Mouse (Mus musculus): ENCODE data around the gene Guf1. TPM values are rescaled to one million over a fixed set of nuclear protein-coding genes. Genes with fewer than 3 reads are reported as not detected.

Guf1 gene
- polyA plus RNA-seq, 1 experiment from 2014 or later = 36.4 TPM

GRCm38 (mm10) chr5:69601027-69601426 lies 44.3 kb downstream of the Guf1 start:
- no peak overlapping the region for H3K9ac ChIP-seq
- H3K36me3 ChIP-seq = no peaks in the 10 kb centered on the region
- no peak for ATAC-seq (ENCODE audit: borderline replicate concordance, extremely low read depth, low FRiP score, low TSS enrichment)
- H3K9me3 ChIP-seq = no peaks in the 10 kb centered on the region
- no peak overlapping the region for H3K27ac ChIP-seq
- H3K4me3 ChIP-seq = no peak overlapping the region
- no peaks in the 10 kb centered on the region for H3K27me3 ChIP-seq
- H3K4me1 ChIP-seq = no peaks in the 10 kb centered on the region
- no peak overlapping the region for H3K4me2 ChIP-seq

GRCm38 (mm10) chr5:69613209-69613796 lies 56.6 kb downstream of the Guf1 start:
- WGBS = 15% methylated on average over 4 of the region's 4 CpGs
- no peaks in the 10 kb centered on the region for H3K4me1 ChIP-seq
- no peaks in the 10 kb centered on the region for H3K9me3 ChIP-seq
- H3K4me2 ChIP-seq = no peak overlapping the region
- no peak overlapping the region for H3K9ac ChIP-seq
- H3K36me3 ChIP-seq = no peaks in the 10 kb centered on the region
- no peak overlapping the region for H3K4me3 ChIP-seq
- H3K27me3 ChIP-seq = no peaks in the 10 kb centered on the region
- no peak overlapping the region for H3K27ac ChIP-seq
- no peak for ATAC-seq (ENCODE audit: borderline replicate concordance, extremely low read depth, low FRiP score, low TSS enrichment)

GRCm38 (mm10) chr5:69620899-69621298 lies 64.2 kb downstream of the Guf1 start:
- no peak for ATAC-seq (ENCODE audit: borderline replicate concordance, extremely low read depth, low FRiP score, low TSS enrichment)
- H3K9me3 ChIP-seq = no peaks in the 10 kb centered on the region
- no peaks in the 10 kb centered on the region for H3K4me1 ChIP-seq
- WGBS = 12% methylated on average over 1 of the region's 1 CpGs
- no peaks in the 10 kb centered on the region for H3K36me3 ChIP-seq
- no peak overlapping the region for H3K4me3 ChIP-seq
- no peak overlapping the region for H3K27ac ChIP-seq
- no peak overlapping the region for H3K9ac ChIP-seq
- H3K4me2 ChIP-seq = no peak overlapping the region
- no peaks in the 10 kb centered on the region for H3K27me3 ChIP-seq

Other genes starting within 250 kb of the Guf1 start
- gene Kctd8, start 215.2 kb upstream of the Guf1 start, polyA plus RNA-seq (2015; fragmentation: Nextera tagmentation; extraction: Ambion mirVana) = 3.2 and 3.3 TPM in 2 replicates
- 0.43 and 1.8 TPM in 2 replicates for gene Yipf7, start 14.3 kb upstream of the Guf1 start, polyA plus RNA-seq (2015; fragmentation: Nextera tagmentation; extraction: Ambion mirVana)
- gene Gnpda2, start 35.4 kb downstream of the Guf1 start, polyA plus RNA-seq (2015; fragmentation: Nextera tagmentation; extraction: Ambion mirVana) = 40.8 and 41.2 TPM in 2 replicates

All from lung, embryonic 15.5 days (tissue).